Mouse (Mus musculus): ENCODE results near the gene Nav2. TPM values are rescaled to one million over a fixed set of nuclear protein-coding genes. Genes with fewer than 3 reads are reported as not detected.

The Nav2 gene
- polyA plus RNA-seq, 1 experiment from 2014 or later, result 27.6 TPM

DNA sequence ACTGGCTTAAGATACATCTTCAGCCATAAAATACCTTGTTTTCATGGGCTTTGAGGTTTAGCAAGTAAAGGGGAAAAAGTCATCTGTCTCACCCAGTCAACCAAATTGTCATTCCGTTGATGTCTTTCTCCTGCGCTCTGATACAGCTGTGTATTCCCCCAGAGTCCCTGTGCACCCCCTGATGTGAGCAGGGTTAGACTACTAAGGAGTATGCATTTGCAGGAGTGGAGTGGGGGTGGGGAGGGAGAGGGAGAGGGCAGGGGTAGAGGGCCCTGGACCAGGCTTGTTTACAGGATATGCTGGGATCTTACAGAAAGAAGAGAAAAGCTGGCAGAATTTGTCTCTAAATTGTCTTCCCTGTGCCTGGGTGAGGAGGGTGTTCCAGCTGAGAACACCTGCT lies 440.1 kb downstream of the Nav2 start:
- no peak overlapping the region for H3K27ac ChIP-seq (replicated peaks)
- no peak overlapping the region for H3K4me2 ChIP-seq
- H3K4me1 ChIP-seq, result peaks cover 22% of the 10 kb centered on the region
- no peaks in the 10 kb centered on the region for H3K36me3 ChIP-seq
- no peak overlapping the region for H3K9ac ChIP-seq (replicated peaks)
- H3K27me3 ChIP-seq (replicated peaks), result no peaks in the 10 kb centered on the region
- H3K4me3 ChIP-seq (replicated peaks), result no peak overlapping the region
- ATAC-seq (ENCODE audit: low FRiP score), result no peak
- no peaks in the 10 kb centered on the region for H3K9me3 ChIP-seq (replicated peaks)
- 16% methylated on average over 2 of the region's 2 CpGs for WGBS

- no peak overlapping the region for H3K27ac ChIP-seq (replicated peaks)
- H3K9ac ChIP-seq (replicated peaks), result no peak overlapping the region
- peaks cover 37% of the 10 kb centered on the region for H3K4me1 ChIP-seq
- H3K4me2 ChIP-seq, result no peak overlapping the region
- H3K36me3 ChIP-seq, result no peaks in the 10 kb centered on the region
- H3K9me3 ChIP-seq (replicated peaks), result no peaks in the 10 kb centered on the region
- no peak for ATAC-seq (ENCODE audit: low FRiP score)
- 83% methylated on average over 8 of the region's 8 CpGs for WGBS
- H3K27me3 ChIP-seq (replicated peaks), result no peaks in the 10 kb centered on the region
- H3K4me3 ChIP-seq (replicated peaks), result no peak overlapping the region
Measured at GRCm38 (mm10) chr7:49350321-49351007, 441.9 kb downstream of the Nav2 start.

- peaks cover 42% of the 10 kb centered on the region for H3K4me1 ChIP-seq
- no peak overlapping the region for H3K4me3 ChIP-seq (replicated peaks)
- WGBS, result 35% methylated on average over 11 of the region's 11 CpGs
- no peak for ATAC-seq (ENCODE audit: low FRiP score)
- H3K9me3 ChIP-seq (replicated peaks), result no peaks in the 10 kb centered on the region
- H3K9ac ChIP-seq (replicated peaks), result no peak overlapping the region
- no peak overlapping the region for H3K27ac ChIP-seq (replicated peaks)
- no peaks in the 10 kb centered on the region for H3K36me3 ChIP-seq
- no peaks in the 10 kb centered on the region for H3K27me3 ChIP-seq (replicated peaks)
- H3K4me2 ChIP-seq, result no peak overlapping the region
Measured at GRCm38 (mm10) chr7:49351596-49352258, 443.2 kb downstream of the Nav2 start.

DNA sequence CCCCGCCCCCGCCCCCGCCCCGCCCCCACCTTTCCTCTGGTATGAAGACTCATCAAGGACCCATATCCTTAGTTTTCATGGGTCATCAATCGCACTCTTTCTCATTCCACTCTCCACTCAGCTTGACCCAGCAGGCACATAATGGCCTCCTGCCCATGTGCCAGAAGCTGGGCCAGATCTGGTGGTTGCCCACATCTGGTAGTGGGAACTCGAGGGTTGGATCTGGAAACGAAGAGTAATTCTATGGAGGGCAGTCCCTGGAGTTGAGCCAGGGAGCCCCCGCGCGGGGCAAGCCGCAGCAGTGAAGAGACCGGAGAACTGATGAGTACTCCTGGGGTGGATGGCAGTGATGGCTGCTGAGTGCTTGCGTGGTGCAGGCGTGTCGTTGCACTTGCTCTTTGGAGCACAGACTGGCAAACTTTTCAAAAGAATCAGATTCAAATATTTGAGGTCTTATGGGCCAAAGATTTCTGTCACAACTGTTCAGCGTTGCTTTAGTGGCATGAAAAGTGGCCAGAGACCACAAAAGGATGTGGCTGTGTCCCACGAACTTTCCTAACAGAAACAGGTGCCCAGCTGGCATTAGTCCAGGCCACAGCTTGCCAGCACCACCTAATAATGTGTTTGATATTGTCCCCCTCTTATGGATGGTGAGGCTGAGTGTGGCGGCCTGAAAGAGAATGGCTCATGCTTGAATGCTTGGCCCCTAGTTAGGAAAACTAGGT lies 449.1 kb downstream of the Nav2 start:
- no peaks in the 10 kb centered on the region for H3K27me3 ChIP-seq (replicated peaks)
- H3K4me1 ChIP-seq, result peaks cover 45% of the 10 kb centered on the region
- H3K27ac ChIP-seq (replicated peaks), result no peak overlapping the region
- no peaks in the 10 kb centered on the region for H3K9me3 ChIP-seq (replicated peaks)
- no peak overlapping the region for H3K4me3 ChIP-seq (replicated peaks)
- WGBS, result 71% methylated on average over 18 of the region's 18 CpGs
- peak; percentile 27; the same call in 1 of the 2 replicates for ATAC-seq (ENCODE audit: low FRiP score)
- H3K4me2 ChIP-seq, result no peak overlapping the region
- no peak overlapping the region for H3K9ac ChIP-seq (replicated peaks)
- H3K36me3 ChIP-seq, result no peaks in the 10 kb centered on the region

DNA sequence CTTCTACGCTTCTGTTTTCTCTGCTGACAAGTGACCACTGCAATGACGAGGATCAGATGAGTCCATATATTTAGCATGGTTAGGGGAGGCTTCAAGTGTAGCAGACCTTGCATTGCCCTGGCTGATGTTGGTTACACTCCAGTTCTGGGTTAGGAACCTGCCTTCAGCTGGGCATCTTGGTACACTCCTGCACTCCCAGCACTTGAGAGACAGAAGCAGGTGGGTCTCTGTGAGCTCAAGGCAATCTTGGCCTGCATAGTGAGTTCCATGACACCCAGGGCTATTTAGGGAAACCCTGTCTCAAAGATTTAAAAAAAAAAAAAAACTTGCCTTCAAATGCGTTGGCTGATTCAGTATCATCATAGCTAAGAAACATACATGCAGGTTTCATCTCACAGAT lies 450.6 kb downstream of the Nav2 start:
- Histone ChIP-seq H3K4me1 (peaks cover 42% of the 10 kb centered on the region), H3K27me3 (replicated peaks) (no peaks in the 10 kb centered on the region), H3K4me2 (no peak overlapping the region), H3K9me3 (replicated peaks) (no peaks in the 10 kb centered on the region), H3K9ac (replicated peaks) (no peak overlapping the region), H3K4me3 (replicated peaks) (no peak overlapping the region), H3K27ac (replicated peaks) (no peak overlapping the region), H3K36me3 (no peaks in the 10 kb centered on the region)
- WGBS, result 95% methylated on average over 3 of the region's 3 CpGs
- no peak for ATAC-seq (ENCODE audit: low FRiP score)

GRCm38 (mm10) chr7:49360597-49360996 lies 452.1 kb downstream of the Nav2 start:
- no peaks in the 10 kb centered on the region for H3K36me3 ChIP-seq
- H3K27me3 ChIP-seq (replicated peaks), result no peaks in the 10 kb centered on the region
- H3K9me3 ChIP-seq (replicated peaks), result no peaks in the 10 kb centered on the region
- 46% methylated on average over 3 of the region's 3 CpGs for WGBS
- no peak overlapping the region for H3K9ac ChIP-seq (replicated peaks)
- H3K4me1 ChIP-seq, result peaks cover 27% of the 10 kb centered on the region
- no peak overlapping the region for H3K27ac ChIP-seq (replicated peaks)
- no peak overlapping the region for H3K4me2 ChIP-seq
- ATAC-seq (ENCODE audit: low FRiP score), result no peak
- no peak overlapping the region for H3K4me3 ChIP-seq (replicated peaks)

GRCm38 (mm10) chr7:49361465-49362090 lies 453.1 kb downstream of the Nav2 start:
- Histone ChIP-seq H3K9ac (replicated peaks) (no peak overlapping the region), H3K27ac (replicated peaks) (peak overlapping the region; percentile 56; the same call in 1 of the 2 replicates), H3K4me2 (no peak overlapping the region), H3K4me3 (replicated peaks) (no peak overlapping the region), H3K36me3 (no peaks in the 10 kb centered on the region), H3K9me3 (replicated peaks) (no peaks in the 10 kb centered on the region), H3K27me3 (replicated peaks) (no peaks in the 10 kb centered on the region), H3K4me1 (peaks cover 23% of the 10 kb centered on the region)
- ATAC-seq (ENCODE audit: low FRiP score), result no peak
- 24% methylated on average over 9 of the region's 9 CpGs for WGBS

DNA sequence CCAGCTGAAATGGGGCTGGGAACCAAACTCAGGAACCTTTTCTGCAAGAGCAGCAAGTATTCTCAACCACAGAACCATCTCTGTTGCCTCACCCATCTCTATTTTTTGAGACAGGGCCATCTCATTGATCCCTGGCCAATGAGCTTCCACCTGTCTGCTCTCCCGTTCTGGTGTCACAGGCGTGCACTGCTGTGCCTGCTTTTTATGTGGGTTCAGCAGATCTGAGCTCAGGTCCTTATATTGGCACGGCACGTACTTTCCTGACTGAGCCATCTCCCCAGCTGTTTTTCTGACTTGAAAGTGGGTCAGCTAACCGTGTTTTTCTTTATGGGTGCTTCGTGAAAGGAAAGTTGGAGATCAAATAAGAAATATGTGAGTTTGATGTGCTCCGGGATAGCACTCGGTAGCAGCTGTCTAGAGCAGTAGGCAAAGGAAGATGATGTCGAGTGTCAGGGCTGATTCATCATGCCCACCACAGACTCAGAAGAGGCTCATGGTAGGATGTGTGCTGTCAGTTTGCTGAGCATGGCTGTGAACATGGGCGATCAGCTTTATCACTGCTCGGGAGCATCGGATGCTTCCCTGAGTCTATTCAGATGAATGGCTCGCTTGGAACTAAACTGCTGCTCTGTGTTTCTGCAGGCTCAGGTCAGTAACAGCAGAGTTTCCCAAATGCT lies 456.1 kb downstream of the Nav2 start:
- Histone ChIP-seq H3K4me1 (peaks cover 26% of the 10 kb centered on the region), H3K4me2 (no peak overlapping the region), H3K9ac (replicated peaks) (no peak overlapping the region), H3K27ac (replicated peaks) (no peak overlapping the region), H3K4me3 (replicated peaks) (no peak overlapping the region), H3K27me3 (replicated peaks) (no peaks in the 10 kb centered on the region), H3K9me3 (replicated peaks) (no peaks in the 10 kb centered on the region), H3K36me3 (no peaks in the 10 kb centered on the region)
- ATAC-seq (ENCODE audit: low FRiP score), result no peak
- WGBS, result 89% methylated on average over 13 of the region's 13 CpGs

DNA sequence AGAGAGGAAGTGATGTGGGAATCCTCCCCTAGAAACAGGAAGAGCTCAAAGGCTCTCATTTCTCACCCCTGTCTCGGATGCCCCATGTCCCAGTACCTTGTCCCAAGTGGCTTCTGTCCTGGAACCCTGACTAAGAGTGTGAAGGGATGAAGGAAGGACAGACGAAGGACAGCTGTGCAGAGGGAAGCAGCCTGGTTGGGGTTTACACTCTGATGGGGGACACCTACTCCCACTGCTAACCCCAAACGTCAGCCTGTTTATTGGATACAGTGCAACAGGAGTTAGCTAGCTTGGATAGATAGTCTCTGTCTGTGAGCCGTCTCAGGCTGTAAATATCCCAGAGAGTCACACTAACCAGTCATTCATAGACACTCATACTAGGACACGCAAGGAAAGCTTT lies 460.1 kb downstream of the Nav2 start:
- 71% methylated on average over 5 of the region's 5 CpGs for WGBS
- H3K9me3 ChIP-seq (replicated peaks), result no peaks in the 10 kb centered on the region
- no peak overlapping the region for H3K27ac ChIP-seq (replicated peaks)
- H3K4me3 ChIP-seq (replicated peaks), result no peak overlapping the region
- no peaks in the 10 kb centered on the region for H3K36me3 ChIP-seq
- H3K4me1 ChIP-seq, result peaks cover 28% of the 10 kb centered on the region
- H3K4me2 ChIP-seq, result no peak overlapping the region
- no peak overlapping the region for H3K9ac ChIP-seq (replicated peaks)
- ATAC-seq (ENCODE audit: low FRiP score), result no peak
- no peaks in the 10 kb centered on the region for H3K27me3 ChIP-seq (replicated peaks)

DNA sequence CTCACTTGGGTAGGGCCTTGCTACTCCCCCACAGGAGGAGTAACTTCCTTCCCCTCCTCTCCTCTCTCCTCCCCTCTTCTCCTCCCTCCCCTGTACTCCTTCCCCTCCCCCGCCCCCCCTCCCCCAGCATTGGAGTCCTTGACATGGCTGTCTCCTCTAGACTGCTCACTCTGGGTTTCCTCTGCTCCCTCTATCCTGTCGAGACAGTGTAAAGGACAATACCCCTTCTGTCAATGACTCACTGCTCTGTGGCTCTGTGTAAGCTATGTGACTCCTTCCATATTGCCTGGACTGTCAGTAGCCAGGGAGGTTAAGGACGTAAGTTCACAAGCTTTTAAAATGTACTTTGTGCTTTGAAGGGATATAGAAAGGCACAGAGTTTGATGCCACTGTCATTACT lies 460.5 kb downstream of the Nav2 start:
- WGBS, result 54% methylated on average over 3 of the region's 3 CpGs
- H3K4me3 ChIP-seq (replicated peaks), result no peak overlapping the region
- no peak for ATAC-seq (ENCODE audit: low FRiP score)
- H3K4me2 ChIP-seq, result no peak overlapping the region
- H3K9me3 ChIP-seq (replicated peaks), result no peaks in the 10 kb centered on the region
- H3K4me1 ChIP-seq, result peaks cover 32% of the 10 kb centered on the region
- H3K9ac ChIP-seq (replicated peaks), result no peak overlapping the region
- H3K36me3 ChIP-seq, result no peaks in the 10 kb centered on the region
- no peaks in the 10 kb centered on the region for H3K27me3 ChIP-seq (replicated peaks)
- no peak overlapping the region for H3K27ac ChIP-seq (replicated peaks)

DNA sequence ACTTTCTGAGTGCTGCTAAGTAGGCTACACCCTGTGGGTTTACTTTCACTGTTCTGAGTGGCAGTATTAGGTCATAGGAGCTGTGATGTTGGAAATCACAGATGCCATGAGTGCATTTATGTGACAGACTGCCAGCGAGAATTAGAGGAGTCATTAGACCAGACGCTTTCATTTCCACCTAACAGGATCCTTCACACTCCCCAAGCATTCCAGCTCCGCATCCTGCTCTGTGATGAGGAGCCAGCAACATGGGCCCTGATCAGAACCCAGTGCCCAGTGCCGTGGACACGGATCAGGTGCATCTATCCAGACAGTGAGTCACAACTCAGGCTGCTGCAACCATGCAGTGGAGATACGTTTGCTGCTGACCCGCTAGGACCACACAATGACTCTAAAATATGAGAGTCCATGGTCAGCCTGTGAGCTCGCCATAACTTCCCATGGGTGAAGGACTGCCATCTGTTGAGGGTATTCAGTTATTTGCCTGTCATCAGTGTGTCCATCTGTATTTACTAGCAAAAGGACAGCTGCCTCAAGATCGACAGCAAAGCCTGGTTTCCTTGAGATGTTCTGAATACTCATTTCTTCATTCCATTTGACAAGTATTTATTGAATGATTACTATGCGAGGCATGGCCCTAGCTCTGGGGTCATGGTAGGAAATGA lies 461.4 kb downstream of the Nav2 start:
- H3K9ac ChIP-seq (replicated peaks), result no peak overlapping the region
- no peak for ATAC-seq (ENCODE audit: low FRiP score)
- H3K4me1 ChIP-seq, result peaks cover 42% of the 10 kb centered on the region
- H3K4me2 ChIP-seq, result no peak overlapping the region
- no peak overlapping the region for H3K27ac ChIP-seq (replicated peaks)
- H3K36me3 ChIP-seq, result no peaks in the 10 kb centered on the region
- 83% methylated on average over 10 of the region's 10 CpGs for WGBS
- no peaks in the 10 kb centered on the region for H3K27me3 ChIP-seq (replicated peaks)
- no peak overlapping the region for H3K4me3 ChIP-seq (replicated peaks)
- no peaks in the 10 kb centered on the region for H3K9me3 ChIP-seq (replicated peaks)

Measured in neural tube, embryonic 15.5 days (tissue).